Comparison of ENCODE assay signal across 23 mouse cellular contexts in the genomic region with DNA sequence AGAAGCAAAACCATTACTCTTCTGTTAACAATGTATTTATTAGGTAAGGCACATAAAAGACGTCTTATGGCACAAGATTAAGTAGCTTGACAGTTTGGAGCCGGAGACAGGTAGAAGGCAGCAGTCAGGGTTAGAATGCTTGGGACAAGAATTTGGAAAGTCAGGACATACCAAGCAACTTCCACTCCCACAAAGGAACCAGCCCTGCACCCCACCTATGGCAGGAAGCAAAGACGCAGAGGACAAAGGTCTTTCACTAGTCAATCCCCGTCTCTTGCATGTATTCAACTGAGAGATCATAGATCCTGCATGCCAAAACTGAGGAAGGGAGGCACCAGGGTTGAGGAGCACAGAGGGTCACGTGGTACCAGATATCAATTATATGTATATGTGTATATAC. TPM values are rescaled to one million over a fixed set of nuclear protein-coding genes. Genes with fewer than 3 reads are reported as not detected.
DNase-seq lines count a peak whose midpoint lies in the region; ATAC-seq and TF ChIP-seq lines count a peak whose summit lies in the region.
"Had no signal": no experiment of that assay in that cellular context is flagged by ENCODE, and none has a peak within 500 bp of the region (broad histone marks: within the 10 kb centered on the region; RNA-seq: fewer than 3 reads in every experiment).

No protein-coding gene starts in this region.

- H3K36me3 ChIP-seq in liver, embryonic 12.5 days: no peaks in the 10 kb centered on the region
- H3K36me3 ChIP-seq in neural tube, embryonic 13.5 days: no peaks in the 10 kb centered on the region
- no peaks in the 10 kb centered on the region for H3K36me3 ChIP-seq in neural tube, embryonic 15.5 days
- H3K36me3 ChIP-seq: embryonic facial prominence, embryonic 13.5 days; heart, embryonic 10.5 days; heart, embryonic 15.5 days; hindbrain, embryonic 13.5 days had no signal

- peak overlapping the region; percentile 92; the same call in 1 of the 2 replicates for H3K27ac ChIP-seq in gastrocnemius, adult 2 months
- H3K27ac ChIP-seq in liver, embryonic 12.5 days: no peak overlapping the region
- H3K27ac ChIP-seq in neural tube, embryonic 13.5 days (replicated peaks): no peak overlapping the region
- H3K27ac ChIP-seq in neural tube, embryonic 15.5 days (replicated peaks): no peak overlapping the region
- H3K27ac ChIP-seq: forebrain, embryonic 13.5 days; heart, embryonic 15.5 days; hindbrain, embryonic 13.5 days had no signal

- 79% methylated on average over 5 of the region's 5 CpGs for WGBS in liver, embryonic 12.5 days (ENCODE audit: insufficient replicate concordance)
- WGBS in neural tube, embryonic 13.5 days: 91% methylated on average over 5 of the region's 5 CpGs
- WGBS in neural tube, embryonic 15.5 days: 94% methylated on average over 5 of the region's 5 CpGs

- H3K27me3 ChIP-seq in liver, embryonic 12.5 days (replicated peaks): peaks cover 31% of the 10 kb centered on the region
- H3K27me3 ChIP-seq in neural tube, embryonic 13.5 days: peaks cover 22% of the 10 kb centered on the region
- H3K27me3 ChIP-seq in neural tube, embryonic 15.5 days (replicated peaks): peaks cover 23% of the 10 kb centered on the region

- no peak overlapping the region for H3K4me3 ChIP-seq in gastrocnemius, adult 2 months
- H3K4me3 ChIP-seq in liver, embryonic 12.5 days: no peak overlapping the region
- H3K4me3 ChIP-seq in neural tube, embryonic 13.5 days: no peak overlapping the region
- H3K4me3 ChIP-seq in neural tube, embryonic 15.5 days (replicated peaks): no peak overlapping the region

- no peak for TF ChIP-seq CTCF in gastrocnemius, adult 2 months (IDR thresholded peaks at IDR 0.05)

- no peak for ATAC-seq in liver, embryonic 12.5 days
- no peak for ATAC-seq in neural tube, embryonic 13.5 days (ENCODE audit: low read depth)
- ATAC-seq in neural tube, embryonic 15.5 days (ENCODE audit: low FRiP score): no peak

- no peak for DNase-seq in gastrocnemius, adult 2 months
- DNase-seq in gastrocnemius, postnatal 10 days: no peak
- no peak for DNase-seq in liver
- DNase-seq in cerebellum, postnatal 25 days: no peak
- DNase-seq: adrenal gland, postnatal 10 days; heart, postnatal 14 days had no signal

- no peak overlapping the region for H3K9ac ChIP-seq in liver, embryonic 12.5 days
- no peak overlapping the region for H3K9ac ChIP-seq in neural tube, embryonic 13.5 days
- H3K9ac ChIP-seq in neural tube, embryonic 15.5 days (replicated peaks): no peak overlapping the region
- H3K9ac ChIP-seq: embryonic facial prominence, embryonic 13.5 days; forebrain, embryonic 13.5 days; forebrain, postnatal 0 days; heart, embryonic 15.5 days; hindbrain, embryonic 13.5 days had no signal

- H3K4me2 ChIP-seq in liver, embryonic 12.5 days: peak overlapping the region; percentile 99; the same call in 1 of the 2 replicates
- H3K4me2 ChIP-seq in neural tube, embryonic 13.5 days: 0 out of 2 replicates have a peak overlapping the region, but pooled peaks have one; percentile 96
- no peak overlapping the region for H3K4me2 ChIP-seq in neural tube, embryonic 15.5 days

- intact Hi-C loops in gastrocnemius, adult 2 months (cut with DNase I): no loop called here

- peaks cover 24% of the 10 kb centered on the region for H3K4me1 ChIP-seq in liver, embryonic 12.5 days
- H3K4me1 ChIP-seq in neural tube, embryonic 13.5 days (replicated peaks): peaks cover 15% of the 10 kb centered on the region
- peaks cover 18% of the 10 kb centered on the region for H3K4me1 ChIP-seq in neural tube, embryonic 15.5 days

- H3K9me3 ChIP-seq in liver, embryonic 12.5 days (replicated peaks): no peaks in the 10 kb centered on the region
- no peaks in the 10 kb centered on the region for H3K9me3 ChIP-seq in neural tube, embryonic 13.5 days
- no peaks in the 10 kb centered on the region for H3K9me3 ChIP-seq in neural tube, embryonic 15.5 days (replicated peaks)
- H3K9me3 ChIP-seq: embryonic facial prominence, embryonic 13.5 days; forebrain, embryonic 13.5 days; heart, embryonic 10.5 days; heart, embryonic 15.5 days; hindbrain, embryonic 13.5 days had no signal

RNA-seq across cellular contexts. Expression of gene Ddt, which starts 0.9 kb away (rescaled TPM):
- total RNA-seq in gastrocnemius, adult 2 months (2021): 10 to 100 TPM; 32.5 to 55.0 TPM
- 10 to 100 TPM; 26.9 to 35.6 TPM for total RNA-seq in gastrocnemius, postnatal 10 days (2021)
- 163 and 171 TPM in 2 replicates for polyA plus RNA-seq in liver, embryonic 12.5 days (2016; fragmentation: Nextera tagmentation; extraction: Ambion mirVana)
- polyA plus RNA-seq in neural tube, embryonic 13.5 days (2015; fragmentation: Nextera tagmentation; extraction: Ambion mirVana): 101 and 105 TPM in 2 replicates
- polyA plus RNA-seq in neural tube, embryonic 15.5 days (2015; fragmentation: Nextera tagmentation; extraction: Ambion mirVana): 91.4 and 101 TPM in 2 replicates

RNA-seq across cellular contexts. Expression of gene Gm20441, which starts 6.7 kb away (rescaled TPM):
- total RNA-seq in gastrocnemius, adult 2 months (2021): not detected
- not detected for total RNA-seq in gastrocnemius, postnatal 10 days (2021)
- polyA plus RNA-seq in liver, embryonic 12.5 days (2016; fragmentation: Nextera tagmentation; extraction: Ambion mirVana): 0.19 TPM in 1 of 2 replicates, not detected in the other
- polyA plus RNA-seq in neural tube, embryonic 13.5 days (2015; fragmentation: Nextera tagmentation; extraction: Ambion mirVana): not detected in 2 replicates
- polyA plus RNA-seq in neural tube, embryonic 15.5 days (2015; fragmentation: Nextera tagmentation; extraction: Ambion mirVana): 0.29 TPM in 1 of 2 replicates, not detected in the other
- total RNA-seq: adrenal gland, postnatal 10 days; forebrain, postnatal 0 days; gastrocnemius, adult 18-20 months; gastrocnemius, postnatal 36 days; heart, adult 18-20 months; heart, postnatal 14 days; hematopoietic stem cell, adult 5-6 weeks; MEL had no signal
- polyA plus RNA-seq: brain, embryonic 14.5 days; C2C12; cortical plate, adult 2 months; embryonic facial prominence, embryonic 13.5 days; forebrain, embryonic 13.5 days; forebrain, postnatal 0 days; heart, embryonic 10.5 days; heart, embryonic 15.5 days; hindbrain, embryonic 13.5 days had no signal

RNA-seq across cellular contexts. Expression of gene Gstt3, which starts 7.1 kb away (rescaled TPM):
- 1 to 10 TPM; 2.6 to 3.2 TPM for total RNA-seq in gastrocnemius, adult 2 months (2021)
- 1 to 10 TPM; 6.0 to 6.3 TPM for total RNA-seq in gastrocnemius, postnatal 10 days (2021)
- polyA plus RNA-seq in liver, embryonic 12.5 days (2016; fragmentation: Nextera tagmentation; extraction: Ambion mirVana): 5.9 and 6.7 TPM in 2 replicates
- 0.96 and 1.3 TPM in 2 replicates for polyA plus RNA-seq in neural tube, embryonic 13.5 days (2015; fragmentation: Nextera tagmentation; extraction: Ambion mirVana)
- polyA plus RNA-seq in neural tube, embryonic 15.5 days (2015; fragmentation: Nextera tagmentation; extraction: Ambion mirVana): 1.3 and 5.3 TPM in 2 replicates

RNA-seq across cellular contexts. Expression of gene Cabin1, which starts 10.0 kb away (rescaled TPM):
- 10 to 100 TPM in 1 of 2 experiments, 1 to 10 TPM in 1; 8.4 to 11.0 TPM for total RNA-seq in gastrocnemius, adult 2 months (2021)
- total RNA-seq in gastrocnemius, postnatal 10 days (2021): 10 to 100 TPM; 11.7 to 18.7 TPM
- polyA plus RNA-seq in liver, embryonic 12.5 days (2016; fragmentation: Nextera tagmentation; extraction: Ambion mirVana): 23.7 and 24.4 TPM in 2 replicates
- 31.7 and 31.9 TPM in 2 replicates for polyA plus RNA-seq in neural tube, embryonic 13.5 days (2015; fragmentation: Nextera tagmentation; extraction: Ambion mirVana)
- 32.9 and 35.8 TPM in 2 replicates for polyA plus RNA-seq in neural tube, embryonic 15.5 days (2015; fragmentation: Nextera tagmentation; extraction: Ambion mirVana)

RNA-seq across cellular contexts. Expression of gene Gstt1, which starts 24.3 kb away (rescaled TPM):
- 1 to 10 TPM; 4.5 to 5.7 TPM for total RNA-seq in gastrocnemius, adult 2 months (2021)
- total RNA-seq in gastrocnemius, postnatal 10 days (2021): 10 to 100 TPM; 12.0 to 12.5 TPM
- 38.4 and 38.5 TPM in 2 replicates for polyA plus RNA-seq in liver, embryonic 12.5 days (2016; fragmentation: Nextera tagmentation; extraction: Ambion mirVana)
- polyA plus RNA-seq in neural tube, embryonic 13.5 days (2015; fragmentation: Nextera tagmentation; extraction: Ambion mirVana): 5.6 and 6.0 TPM in 2 replicates
- 9.6 and 13.8 TPM in 2 replicates for polyA plus RNA-seq in neural tube, embryonic 15.5 days (2015; fragmentation: Nextera tagmentation; extraction: Ambion mirVana)
